Mouse (Mus musculus) T-helper 17 cell (primary cell): ENCODE data around the gene Carmil1.

ENCODE experiments used
- in situ Hi-C, 2 experiments: fragments of 300-600 bp; cut with MboI, MseI; formaldehyde crosslinking; loops; 1 replicate in 1 of 2; 2 replicates in 1 of 2; pipeline ENCODE4 v1.15.1; 2025; ENCODE audit warnings: high pct_unique_total_duplicates in 2 of 2

The Carmil1 gene

DNA sequence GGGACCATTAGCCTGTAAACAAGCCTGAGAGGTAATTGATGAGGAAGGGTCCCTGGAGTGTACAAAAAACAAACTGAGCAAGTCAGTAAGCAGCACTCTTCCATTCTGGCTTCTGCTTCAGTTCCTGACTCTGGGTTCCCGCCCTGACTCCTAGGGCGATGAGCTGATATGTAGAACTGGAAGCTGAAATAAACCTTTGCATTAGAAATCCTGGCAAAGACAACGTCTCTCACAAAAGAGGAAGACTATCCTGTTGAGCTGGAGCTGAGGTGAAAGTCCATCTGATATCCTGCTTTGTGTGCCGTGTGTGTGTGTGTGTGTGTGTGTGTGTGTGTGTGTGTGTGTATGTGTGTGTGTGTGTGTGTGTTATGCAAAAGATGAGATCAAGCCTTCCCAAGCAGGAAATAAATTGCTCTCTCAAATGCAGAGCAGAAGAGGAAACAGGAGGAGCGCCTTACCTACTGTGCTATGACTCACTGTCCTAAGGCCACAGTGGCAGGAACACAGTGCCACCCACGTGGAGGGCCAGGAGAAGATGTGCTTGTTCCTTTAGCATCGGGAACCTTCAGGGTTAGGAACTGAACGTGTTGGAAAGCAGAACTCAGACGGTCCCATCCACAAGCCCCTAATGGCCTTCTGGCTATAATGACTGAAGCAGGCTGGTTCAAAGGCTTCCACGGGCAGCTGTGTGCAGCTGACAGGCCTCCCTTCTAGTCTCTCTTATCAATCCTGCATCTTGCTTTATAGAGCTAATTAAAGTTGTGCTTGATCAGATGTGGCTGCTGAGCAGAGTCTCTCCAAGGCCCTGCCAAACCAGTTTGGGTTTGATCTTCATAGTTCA is 19.6 kb downstream of the Carmil1 start:
- in situ Hi-C loops, result no loop called here

DNA sequence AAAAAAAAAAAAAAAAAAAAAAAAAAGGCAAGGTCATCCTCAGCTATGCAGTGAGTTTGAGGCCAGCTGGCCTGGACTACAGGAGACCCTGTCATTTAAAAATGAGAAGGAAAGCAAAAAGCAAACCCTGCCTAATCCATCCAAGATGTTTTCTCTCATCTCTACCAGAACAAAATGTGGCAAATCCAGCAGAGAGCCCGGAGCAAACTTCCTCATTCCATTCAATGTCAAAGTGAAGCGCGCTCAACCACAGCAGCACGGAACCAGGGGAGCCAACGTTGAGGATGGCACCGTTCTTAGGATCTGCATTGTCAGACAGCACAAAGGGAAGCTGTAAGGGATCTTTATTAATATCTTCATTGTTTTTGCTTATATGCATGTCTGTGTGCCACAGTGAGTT is 22.8 kb downstream of the Carmil1 start:
- in situ Hi-C loops, result no loop called here

DNA sequence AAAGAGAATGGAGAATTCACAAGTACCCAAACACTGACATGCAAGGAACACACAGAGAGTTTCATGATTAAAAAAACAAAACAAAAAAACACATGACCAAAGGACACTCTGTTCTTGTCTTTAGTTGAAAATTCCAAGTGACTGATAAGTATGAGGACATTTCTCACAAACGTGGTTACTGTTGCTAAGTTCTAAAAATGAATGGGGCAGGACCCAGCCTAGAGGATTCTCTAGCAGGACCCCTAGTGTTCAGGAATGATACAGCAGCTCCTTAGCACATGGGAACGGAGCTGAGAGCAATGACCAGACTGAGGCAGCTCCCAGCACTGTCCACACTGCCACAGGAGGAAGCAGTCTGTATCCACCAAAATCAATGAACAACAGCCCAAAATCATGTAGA is 26.6 kb downstream of the Carmil1 start:
- in situ Hi-C loops, result no loop called here

DNA sequence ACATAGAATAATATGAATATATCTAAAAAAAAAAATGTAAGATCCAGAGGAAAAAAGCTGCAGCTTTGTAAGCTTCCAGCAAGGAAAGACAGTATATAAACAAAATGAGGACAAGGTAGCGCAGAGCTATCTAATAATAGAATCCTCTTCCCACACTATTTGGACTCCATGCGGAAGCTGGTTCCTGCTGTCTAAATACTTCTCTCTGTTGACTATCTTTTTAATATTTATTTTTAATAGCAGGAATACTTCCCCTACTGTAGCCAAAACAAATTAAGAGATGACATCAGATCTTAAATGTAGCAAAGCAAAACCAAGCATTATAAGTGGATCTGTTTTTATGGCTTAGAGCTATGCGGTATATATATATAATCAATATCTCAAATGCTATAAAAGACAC is 27.0 kb downstream of the Carmil1 start:
- in situ Hi-C loops, result no loop called here

DNA sequence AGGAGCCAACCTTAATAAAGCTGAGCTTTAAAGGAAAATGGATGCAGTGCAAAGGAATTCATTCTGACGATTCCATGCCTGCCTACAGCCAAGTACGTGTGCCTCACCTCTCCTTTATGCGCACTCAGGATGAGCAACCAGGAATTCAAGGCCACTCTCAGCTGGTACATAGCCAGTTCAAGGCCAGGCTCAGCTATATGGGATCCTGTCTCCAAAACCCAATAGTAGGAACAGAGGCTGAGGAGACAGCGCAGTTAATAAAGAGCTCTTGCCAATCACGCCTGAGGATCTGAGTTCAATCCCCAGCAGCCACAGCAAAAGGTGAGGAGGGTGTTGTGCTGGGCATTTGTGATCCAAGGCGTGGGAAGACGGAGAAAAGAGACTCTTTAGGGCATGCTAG is 29.4 kb downstream of the Carmil1 start:
- in situ Hi-C loops, result no loop called here

DNA sequence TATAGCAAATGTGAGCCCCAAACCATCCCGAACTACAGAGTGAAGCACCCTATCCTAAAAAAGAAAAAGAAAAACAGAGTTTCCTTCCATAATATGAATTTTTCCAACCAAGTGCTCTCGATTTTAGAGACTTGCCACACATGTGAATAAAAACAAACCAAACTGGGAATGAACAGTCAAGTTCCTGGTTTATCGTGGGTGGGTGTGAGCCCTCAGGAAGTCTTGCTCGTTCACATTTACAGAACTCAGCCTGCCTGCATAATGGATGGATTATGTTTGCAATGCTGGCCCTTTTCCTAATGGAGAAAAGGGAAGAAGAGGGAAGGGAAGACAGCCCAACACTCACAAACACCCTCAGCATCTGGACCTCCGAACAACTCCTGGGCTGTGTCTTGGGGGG is 32.7 kb downstream of the Carmil1 start:
- in situ Hi-C loops, result no loop called here

DNA sequence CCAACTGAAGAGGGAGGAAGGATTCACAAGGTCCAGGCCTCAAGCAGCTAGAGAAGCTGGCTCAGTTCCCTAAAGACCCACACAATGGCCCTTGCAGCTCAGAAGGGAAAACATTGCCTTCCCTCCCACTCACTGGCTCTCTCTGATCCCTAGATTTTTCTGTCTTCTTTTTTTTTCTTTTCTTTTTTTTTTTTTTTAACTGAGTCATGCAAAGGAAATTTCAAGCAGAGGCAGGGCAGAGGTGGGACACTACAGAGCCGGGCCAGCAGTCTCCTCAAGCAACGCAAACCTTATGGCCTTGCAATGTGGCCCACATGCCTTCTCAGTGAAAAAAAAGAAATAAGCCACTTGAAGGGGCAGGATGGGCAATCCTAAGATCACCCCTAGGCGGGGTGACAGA is 33.2 kb downstream of the Carmil1 start:
- in situ Hi-C loops, result no loop called here

DNA sequence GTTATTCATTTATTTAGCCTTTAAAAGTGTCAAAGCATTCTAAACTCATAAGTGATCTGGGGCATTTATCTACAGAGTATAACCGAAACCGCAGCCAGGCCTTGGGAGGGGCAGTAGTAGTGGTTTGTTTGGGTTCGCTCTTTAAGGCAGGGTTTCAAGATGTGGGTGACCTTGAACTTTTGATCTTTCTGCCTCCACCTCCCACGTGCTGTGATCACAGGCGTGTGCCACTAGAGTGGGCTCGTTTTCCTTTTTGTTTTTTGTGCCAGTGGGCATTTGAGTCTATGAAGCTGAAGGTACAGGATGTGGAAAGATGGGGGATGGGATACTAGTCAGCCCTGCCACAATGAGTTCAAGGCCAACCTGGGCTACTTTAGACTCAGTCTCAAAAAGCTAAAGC is 34.3 kb downstream of the Carmil1 start:
- in situ Hi-C loops, result no loop called here

DNA sequence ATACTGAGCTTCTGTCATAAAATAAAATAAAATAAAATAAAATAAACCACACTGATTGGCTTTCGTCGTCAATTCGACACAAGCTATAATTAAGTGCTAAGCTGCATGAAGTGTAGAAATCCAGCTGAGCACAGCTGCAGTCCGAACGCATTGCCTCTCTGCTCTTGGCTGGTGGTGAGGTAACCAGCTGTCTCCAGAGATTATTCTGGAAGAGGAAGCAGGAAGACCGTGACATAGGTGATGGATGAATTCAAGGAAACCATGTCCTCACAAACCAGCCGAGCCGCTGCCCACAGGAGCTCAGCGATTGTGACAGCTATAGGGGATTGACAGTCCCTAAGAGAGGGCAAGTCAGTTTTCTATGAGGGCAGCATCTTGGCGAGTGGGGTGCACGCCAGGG is 36.0 kb downstream of the Carmil1 start:
- in situ Hi-C loops, result no loop called here

DNA sequence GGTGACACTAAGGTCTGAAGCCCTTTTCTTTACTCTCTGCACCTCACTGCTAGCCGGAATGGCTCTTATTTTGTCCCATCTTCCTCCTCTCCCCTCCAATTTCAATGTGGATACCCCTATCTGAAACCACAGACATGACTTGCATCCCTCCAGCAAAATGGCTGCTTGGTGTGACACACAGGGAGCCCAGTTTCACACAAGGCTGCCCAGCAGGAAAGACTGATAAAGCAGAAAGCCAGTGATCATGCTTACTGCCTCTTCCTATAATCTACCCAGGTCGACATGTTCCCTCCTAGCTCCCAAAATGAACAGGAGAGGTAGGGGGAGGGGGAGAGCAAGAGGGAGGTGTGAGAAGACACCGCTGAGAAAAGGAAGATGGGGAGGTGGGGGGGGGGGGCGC is 36.6 kb downstream of the Carmil1 start:
- in situ Hi-C loops, result no loop called here

DNA sequence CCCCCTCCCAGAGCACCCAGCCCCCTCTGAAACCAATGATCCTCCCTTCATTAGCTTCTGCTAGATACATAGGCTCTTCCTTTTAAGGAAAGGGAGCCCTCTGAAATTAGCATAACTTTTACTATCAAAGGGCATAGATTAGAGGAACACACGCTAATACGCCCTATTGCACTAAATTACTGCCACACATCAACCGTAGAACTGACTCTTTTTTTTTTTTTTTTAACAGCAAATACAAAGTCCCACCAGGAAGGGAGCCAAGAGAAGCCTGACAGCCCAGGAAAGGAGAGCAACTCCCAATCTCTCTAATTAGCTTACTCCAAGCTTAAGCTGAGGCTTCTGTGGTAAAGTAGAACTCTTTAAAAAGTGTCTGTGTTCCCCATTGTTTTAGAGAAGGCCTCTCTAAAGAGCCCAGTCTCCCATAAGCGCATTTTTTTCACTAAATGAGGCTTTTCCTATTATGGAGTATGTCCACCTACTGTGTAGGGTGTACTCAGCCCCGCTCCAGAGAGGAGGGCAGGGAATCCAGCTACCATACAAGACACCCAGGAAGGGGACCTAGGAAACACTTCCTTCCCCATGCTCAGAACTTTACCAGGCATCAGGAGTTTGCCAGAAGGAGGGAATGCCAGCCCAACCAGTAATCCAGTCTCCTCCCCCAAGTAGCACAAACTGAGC is 38.0 kb downstream of the Carmil1 start:
- in situ Hi-C loops, result no loop called here

DNA sequence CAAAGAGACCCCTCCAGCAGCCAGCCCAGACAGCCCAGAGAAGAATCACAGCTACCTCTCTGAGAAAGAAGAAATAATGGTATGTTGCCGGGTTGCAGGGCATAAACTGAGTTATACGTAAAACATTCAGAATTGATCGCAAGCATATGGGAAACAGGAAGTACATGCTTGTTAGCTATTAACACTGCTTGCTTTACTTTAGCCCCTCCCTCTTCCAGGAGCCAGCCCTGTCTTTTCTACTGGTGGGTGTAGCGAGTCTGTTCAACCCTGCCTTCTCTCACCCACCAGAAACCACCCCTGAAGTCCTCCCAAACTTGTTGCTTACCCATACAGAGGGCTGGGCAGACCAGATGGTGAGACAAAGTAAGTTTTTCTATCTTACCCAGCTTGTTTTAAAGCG is 39.4 kb downstream of the Carmil1 start:
- in situ Hi-C loops, result no loop called here

DNA sequence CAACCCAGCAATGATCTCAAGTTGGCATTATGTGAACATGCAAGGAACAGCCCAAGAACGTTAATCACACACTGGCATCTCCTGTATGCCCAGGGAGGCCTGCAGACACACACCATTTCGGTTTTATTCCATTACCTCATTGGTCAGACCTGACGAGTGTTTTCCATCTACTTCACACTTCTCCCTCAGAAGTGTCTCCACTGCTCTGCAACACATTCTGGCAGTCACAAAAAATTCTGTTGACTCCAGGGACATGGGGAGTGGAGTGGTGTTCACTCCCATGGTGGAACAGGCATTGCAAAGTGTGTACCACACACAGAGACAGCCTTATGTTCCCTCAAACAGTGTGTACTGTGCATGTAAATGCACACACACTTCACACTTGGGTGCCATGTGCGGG is 40.2 kb downstream of the Carmil1 start:
- in situ Hi-C loops, result no loop called here

DNA sequence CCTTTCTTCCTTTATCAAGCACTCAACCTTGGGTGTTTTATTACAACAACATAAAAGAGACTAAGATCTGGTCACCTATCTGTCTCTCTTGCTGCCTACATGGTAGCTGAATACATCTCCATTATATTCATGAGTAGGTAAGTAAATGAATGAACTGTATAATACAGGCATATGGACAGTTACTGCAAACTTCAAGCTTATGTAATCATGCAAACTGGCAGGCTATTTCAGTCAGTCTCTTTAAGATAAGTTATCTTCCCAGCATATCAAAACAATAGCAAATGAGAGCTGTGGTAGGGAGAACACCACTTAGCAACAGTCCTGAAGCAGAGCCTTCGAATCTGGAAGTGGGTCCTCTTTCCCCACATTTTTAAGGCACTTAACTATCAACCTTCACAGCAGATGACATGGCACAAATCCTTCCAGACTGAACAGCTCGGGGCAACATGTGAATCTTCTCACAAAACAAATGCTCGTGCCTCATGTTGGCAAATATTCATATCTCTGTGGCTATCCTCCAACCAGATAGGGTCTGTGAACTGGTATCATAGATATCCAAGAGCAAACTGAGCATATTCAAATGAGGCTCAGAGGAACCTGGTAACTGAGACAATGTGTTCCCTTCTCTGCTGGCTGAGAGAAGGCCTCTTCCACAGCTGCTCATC is 42.0 kb downstream of the Carmil1 start:
- in situ Hi-C loops, result no loop called here

DNA sequence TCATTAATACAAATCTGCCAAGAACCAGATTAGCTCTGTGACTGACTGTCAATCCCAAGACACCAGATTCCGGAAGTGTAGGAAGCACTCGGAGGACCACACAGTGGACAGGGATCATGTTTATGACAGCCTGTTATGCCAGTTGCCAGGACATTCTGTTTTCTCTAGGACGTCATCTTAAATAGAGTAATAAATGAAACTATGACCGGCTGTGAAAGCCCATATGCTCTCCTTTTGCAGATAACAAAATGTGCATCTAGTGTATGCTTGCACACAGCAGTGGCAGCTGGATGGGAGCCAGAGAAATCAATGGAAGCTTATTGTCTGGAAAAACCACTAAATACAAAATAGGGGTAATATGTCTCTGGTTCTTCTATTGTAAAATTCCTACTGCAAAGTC is 43.9 kb downstream of the Carmil1 start:
- in situ Hi-C loops, result no loop called here

DNA sequence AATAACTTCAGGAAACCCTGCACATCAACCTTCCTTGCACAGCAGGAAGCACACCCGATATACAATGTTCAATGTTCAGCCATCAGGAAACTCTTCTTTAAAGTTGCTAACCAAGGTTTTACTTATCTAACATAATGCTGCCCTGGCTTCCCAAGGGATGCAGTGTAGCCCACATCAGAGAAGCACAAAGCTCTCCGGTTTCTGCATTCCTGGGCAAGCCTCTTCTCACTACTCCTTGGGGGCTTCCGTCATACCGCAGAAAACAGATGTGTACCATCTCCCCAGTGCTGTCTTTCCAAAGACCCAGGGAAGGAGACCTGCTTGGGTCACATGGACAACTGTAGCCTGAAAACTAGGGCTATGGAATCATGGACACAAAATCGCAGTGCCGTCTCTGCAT is 47.8 kb downstream of the Carmil1 start:
- in situ Hi-C loops, result no loop called here

DNA sequence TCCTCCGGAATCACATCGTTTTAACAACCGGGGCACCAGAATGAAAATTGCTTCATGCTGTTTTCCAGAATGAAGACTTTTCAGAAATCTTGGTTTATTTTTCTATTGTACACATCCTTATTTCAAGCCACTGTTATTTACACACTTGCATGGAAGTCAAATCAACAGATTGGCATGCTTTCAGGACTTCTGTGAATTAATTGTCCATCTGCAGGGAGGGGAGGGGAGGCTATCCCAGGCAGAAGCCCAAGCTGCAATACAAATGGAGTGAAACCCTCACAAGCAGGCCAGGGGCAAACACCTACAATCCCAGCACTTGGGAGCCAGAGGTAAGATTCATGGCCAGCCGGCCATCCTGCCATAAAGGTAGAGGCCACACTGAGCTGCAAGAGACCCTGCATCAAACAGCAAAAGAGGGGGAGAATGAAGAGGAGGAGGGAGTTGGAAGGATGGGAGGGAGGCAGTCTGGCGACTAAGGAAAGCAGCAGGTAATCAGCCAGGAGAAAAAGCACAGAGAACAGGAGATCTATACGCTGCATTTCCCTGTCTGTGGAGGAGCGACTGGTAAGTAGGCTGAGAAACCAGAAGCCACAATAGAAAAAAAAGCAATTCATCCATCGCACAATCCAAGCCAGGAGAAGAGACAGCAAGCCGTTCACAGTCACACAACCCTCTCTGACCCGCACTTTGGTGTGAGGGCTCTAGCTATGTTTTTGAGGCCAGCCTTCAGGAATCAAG is 48.7 kb downstream of the Carmil1 start:
- in situ Hi-C loops, result no loop called here

DNA sequence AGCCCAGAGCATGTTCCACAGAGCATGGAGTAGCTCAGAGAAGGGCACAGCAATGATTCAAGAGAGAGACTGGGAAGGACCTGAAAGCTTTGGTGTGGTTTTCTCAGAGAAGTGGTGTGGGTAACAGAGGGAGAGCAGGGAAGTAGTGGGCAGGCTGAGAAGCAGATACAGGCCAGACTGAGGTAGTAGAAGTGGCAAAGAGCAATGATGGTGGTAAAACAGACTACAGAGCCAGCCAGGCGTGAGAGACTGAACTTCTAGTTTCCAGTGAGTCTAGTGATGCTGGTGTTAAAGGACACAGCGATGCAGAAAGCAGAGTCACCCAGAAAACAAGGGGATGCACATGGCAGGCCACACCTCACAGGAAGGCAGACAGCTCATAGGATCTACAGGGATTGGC is 49.4 kb downstream of the Carmil1 start:
- in situ Hi-C loops, result no loop called here

DNA sequence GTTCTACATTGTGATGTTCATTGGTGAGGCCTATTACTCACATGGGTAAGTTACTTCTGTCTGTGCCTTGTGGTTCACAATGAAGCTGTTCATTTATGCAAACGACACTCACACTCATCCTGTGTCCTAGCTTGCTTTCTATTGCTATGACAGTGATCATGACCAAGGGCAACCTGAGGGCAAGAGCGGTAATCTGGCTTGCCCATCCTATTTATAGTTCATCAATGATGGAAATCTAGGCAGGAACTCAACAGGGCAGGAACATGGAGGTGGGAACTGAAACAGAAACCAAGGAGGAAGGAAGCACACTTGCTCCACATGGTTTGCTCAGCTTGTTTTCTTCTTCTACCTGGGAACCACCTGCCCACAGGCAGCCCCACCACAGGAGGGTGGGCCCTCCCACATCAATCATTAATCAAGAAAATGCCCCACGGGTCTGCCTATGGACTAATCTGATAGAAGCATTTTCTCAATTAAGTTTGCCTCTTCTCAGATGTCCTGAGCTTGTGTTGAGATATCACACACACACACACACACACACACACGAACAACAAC is 50.0 kb downstream of the Carmil1 start:
- in situ Hi-C loops, result no loop called here

DNA sequence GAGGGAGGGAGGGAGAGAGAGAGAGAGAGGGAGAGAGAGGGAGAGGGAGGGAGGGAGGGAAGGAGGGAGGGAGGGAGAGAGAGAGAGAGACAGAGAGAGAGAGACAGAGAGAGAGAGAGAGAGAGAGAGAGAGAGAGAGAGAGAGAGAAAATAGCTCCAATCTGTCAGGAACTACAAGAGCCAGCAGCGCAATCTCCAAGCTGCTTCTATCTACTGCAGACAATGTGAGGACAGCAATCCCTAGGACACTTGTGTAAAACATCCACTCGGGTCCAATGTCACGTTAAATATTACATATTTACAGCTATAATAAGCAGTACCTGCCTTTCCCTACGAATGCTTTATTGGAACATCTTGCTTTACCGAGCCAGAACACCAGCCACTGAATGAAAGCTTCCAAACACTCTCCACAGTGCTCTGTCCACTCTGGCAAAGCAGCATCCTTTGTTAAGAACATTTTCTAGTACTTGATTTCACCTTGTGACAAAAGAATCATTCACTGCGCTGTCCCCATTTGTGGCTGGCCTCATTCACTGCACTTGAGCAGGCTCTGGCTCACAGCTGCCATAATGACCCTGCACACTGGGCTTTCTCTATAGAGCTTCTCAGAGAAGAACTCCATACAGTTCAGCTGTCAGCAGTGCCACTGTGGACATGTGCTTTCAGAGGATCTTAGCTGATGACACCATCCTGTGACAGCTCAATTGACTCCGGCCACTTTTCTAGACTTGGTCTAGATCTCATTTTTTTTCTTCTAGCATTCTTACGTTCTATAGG is 57.0 kb downstream of the Carmil1 start:
- in situ Hi-C loops, result no loop called here

DNA sequence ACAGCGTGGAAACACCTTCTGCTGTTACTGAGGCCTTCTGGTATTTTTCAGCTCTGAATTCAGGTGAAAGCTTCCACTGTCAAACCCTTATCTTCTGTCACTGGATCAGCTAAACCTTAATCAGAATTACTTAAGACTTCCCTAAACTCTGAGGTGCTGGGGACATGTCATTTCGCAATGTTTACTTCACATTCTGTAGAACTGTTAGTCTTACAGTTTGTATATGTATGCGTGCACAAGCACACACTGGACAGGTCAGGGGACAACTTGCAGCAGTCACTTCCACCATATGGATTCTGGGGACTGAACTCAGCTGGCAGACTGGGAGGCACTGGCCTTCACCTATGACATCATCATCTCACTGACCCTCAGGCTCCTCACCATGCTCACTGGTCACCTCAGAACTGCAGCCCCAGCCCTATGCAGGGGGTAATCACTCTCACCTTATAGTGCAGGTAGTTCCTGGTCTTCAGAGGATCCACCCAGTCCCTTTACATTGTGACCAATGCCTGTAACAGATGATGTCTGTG is 60.1 kb downstream of the Carmil1 start:
- in situ Hi-C loops, result no loop called here
